Mouse (Mus musculus): Measurements from ENCODE around the gene Ppp4r1. TPM values are rescaled to one million over a fixed set of nuclear protein-coding genes. Genes with fewer than 3 reads are reported as not detected.
A peak's percentile ranks its signal among the peaks of the same experiment; 100 is the strongest.

Gene Ppp4r1
- polyA plus RNA-seq, 1 experiment from 2014 or later = 21.2 TPM

DNA sequence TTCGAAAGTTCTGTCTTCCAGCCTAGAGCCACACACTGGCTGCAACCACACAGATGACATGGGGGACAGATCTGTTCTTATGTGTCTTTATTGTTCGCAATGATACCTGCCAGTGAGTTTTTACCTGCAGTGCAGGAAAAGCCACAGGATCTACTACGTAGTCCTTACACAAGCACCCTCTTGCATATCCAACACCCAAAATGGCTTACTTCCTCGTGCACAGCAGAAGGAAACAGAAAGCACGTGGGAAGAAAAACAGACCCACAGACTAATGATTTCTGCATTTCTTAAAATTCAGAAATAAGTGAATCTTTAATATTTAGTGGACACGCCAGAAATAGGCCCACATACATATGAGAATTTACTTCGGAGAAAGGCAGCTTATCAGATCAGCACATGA lies 32.6 kb upstream of the Ppp4r1 start:
- no peak for ATAC-seq

DNA sequence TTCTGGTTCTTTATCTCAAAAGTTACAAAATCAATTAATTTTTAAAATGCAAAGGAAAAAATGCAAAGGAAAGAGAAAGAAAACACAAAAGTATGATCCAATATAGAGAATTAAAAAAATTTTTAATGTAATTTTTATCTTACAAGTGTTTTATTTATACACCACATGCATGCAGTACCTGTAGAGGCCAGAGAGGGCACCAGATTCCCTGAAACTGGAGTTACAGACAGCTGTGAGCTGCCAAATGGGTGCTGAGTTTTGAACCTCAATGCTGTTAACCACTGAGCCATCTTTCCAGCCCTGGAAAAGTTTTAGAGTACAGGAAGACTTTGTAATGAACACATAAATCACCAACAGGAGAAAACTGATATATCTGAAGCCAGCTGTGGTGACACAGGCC lies 32.1 kb upstream of the Ppp4r1 start:
- Histone ChIP-seq H3K9me3 (ENCODE audit: low read length) (0 out of 2 replicates have a peak, but pooled peaks cover 3% of the 10 kb centered on the region), H3K27ac (ENCODE audit: low read length) (no peak overlapping the region), H3K4me1 (ENCODE audit: insufficient read depth, low read depth, low read length) (no peaks in the 10 kb centered on the region), H3K36me3 (ENCODE audit: insufficient read depth, low read length) (no peaks in the 10 kb centered on the region), H3K9ac (replicated peaks; ENCODE audit: low read depth) (no peak overlapping the region), H3K4me2 (replicated peaks; ENCODE audit: low read depth, low read length) (no peak overlapping the region), H3K4me3 (ENCODE audit: low read depth, low read length) (no peak overlapping the region), H3K27me3 (replicated peaks; ENCODE audit: insufficient read depth, low read length) (no peaks in the 10 kb centered on the region)
- no peak for ATAC-seq
- DNase-seq (ENCODE audit: low spot score) = no peak
- TF ChIP-seq EP300 (IDR thresholded peaks at IDR 0.05) (no peak), CTCF (IDR thresholded peaks at IDR 0.05) (peak; percentile 50)

More for the DNA sequence above, 32.6 kb upstream of the Ppp4r1 start:
- TF ChIP-seq CTCF (IDR thresholded peaks at IDR 0.05) (no peak), EP300 (IDR thresholded peaks at IDR 0.05) (no peak)
- no peaks in the 10 kb centered on the region for H3K36me3 ChIP-seq (ENCODE audit: insufficient read depth, low read length)
- H3K9me3 ChIP-seq (ENCODE audit: low read length) = 0 out of 2 replicates have a peak, but pooled peaks cover 3% of the 10 kb centered on the region
- 93% methylated on average over 7 of the region's 7 CpGs for WGBS
- H3K27ac ChIP-seq (ENCODE audit: low read length) = no peak overlapping the region
- H3K4me2 ChIP-seq (replicated peaks; ENCODE audit: low read depth, low read length) = no peak overlapping the region
- DNase-seq (ENCODE audit: low spot score) = no peak
- H3K4me1 ChIP-seq (ENCODE audit: insufficient read depth, low read depth, low read length) = no peaks in the 10 kb centered on the region
- H3K9ac ChIP-seq (replicated peaks; ENCODE audit: low read depth) = no peak overlapping the region
- no peak overlapping the region for H3K4me3 ChIP-seq (ENCODE audit: low read depth, low read length)
- H3K27me3 ChIP-seq (replicated peaks; ENCODE audit: insufficient read depth, low read length) = no peaks in the 10 kb centered on the region

DNA sequence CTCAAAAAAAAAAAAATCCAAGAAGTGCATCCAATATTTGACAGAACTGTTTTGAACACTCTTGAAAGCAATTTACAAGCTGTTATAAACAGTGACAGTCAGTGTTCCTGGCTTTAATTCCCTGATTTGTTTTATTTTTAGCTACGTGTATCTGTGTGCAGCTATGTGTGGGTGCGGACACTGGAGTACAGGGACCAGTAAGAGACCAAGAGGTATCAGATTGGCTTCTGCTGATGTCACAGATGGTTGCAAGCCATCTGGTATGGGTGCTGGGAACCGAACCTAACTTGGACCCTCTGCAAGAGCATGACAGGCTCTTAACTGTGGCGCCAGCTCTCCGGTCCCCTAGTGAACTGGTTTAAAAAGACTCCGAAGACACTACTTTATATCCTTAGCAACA lies 29.2 kb upstream of the Ppp4r1 start:
- 0 out of 2 replicates have a peak, but pooled peaks cover 3% of the 10 kb centered on the region for H3K9me3 ChIP-seq (ENCODE audit: low read length)
- H3K9ac ChIP-seq (replicated peaks; ENCODE audit: low read depth) = no peak overlapping the region
- ATAC-seq = no peak
- no peak for DNase-seq (ENCODE audit: low spot score)
- TF ChIP-seq CTCF (IDR thresholded peaks at IDR 0.05) (no peak), EP300 (IDR thresholded peaks at IDR 0.05) (no peak)
- 90% methylated on average over 6 of the region's 6 CpGs for WGBS
- no peak overlapping the region for H3K4me3 ChIP-seq (ENCODE audit: low read depth, low read length)
- no peaks in the 10 kb centered on the region for H3K27me3 ChIP-seq (replicated peaks; ENCODE audit: insufficient read depth, low read length)
- H3K27ac ChIP-seq (ENCODE audit: low read length) = no peak overlapping the region
- H3K4me1 ChIP-seq (ENCODE audit: insufficient read depth, low read depth, low read length) = no peaks in the 10 kb centered on the region
- no peak overlapping the region for H3K4me2 ChIP-seq (replicated peaks; ENCODE audit: low read depth, low read length)
- no peaks in the 10 kb centered on the region for H3K36me3 ChIP-seq (ENCODE audit: insufficient read depth, low read length)

DNA sequence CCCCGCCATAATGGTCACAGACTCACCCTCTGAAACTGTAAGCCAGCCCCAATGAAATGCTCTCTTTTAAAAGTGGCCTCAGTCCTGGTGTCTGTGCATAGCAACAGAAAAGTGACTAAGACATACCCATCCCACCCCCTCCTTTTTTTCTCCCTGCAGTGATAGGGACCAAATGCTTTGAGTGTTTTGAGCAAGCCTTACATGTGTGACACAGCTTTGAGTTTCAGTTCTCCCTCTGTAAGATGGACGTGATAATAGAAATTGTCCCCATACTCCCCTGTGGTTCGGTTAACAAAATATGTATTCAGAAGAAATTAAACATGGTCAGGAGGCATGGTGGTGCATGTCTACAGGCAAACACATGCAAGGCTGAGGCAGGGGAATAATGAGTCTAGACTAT lies 26.5 kb upstream of the Ppp4r1 start:
- Histone ChIP-seq H3K36me3 (ENCODE audit: insufficient read depth, low read length) (no peaks in the 10 kb centered on the region; the same call in 1 of the 2 replicates), H3K9me3 (ENCODE audit: low read length) (no peaks in the 10 kb centered on the region), H3K4me2 (replicated peaks; ENCODE audit: low read depth, low read length) (no peak overlapping the region), H3K4me1 (ENCODE audit: insufficient read depth, low read depth, low read length) (no peaks in the 10 kb centered on the region), H3K27ac (ENCODE audit: low read length) (no peak overlapping the region), H3K4me3 (ENCODE audit: low read depth, low read length) (no peak overlapping the region), H3K27me3 (replicated peaks; ENCODE audit: insufficient read depth, low read length) (no peaks in the 10 kb centered on the region), H3K9ac (replicated peaks; ENCODE audit: low read depth) (no peak overlapping the region)
- TF ChIP-seq CTCF (IDR thresholded peaks at IDR 0.05) (no peak), EP300 (IDR thresholded peaks at IDR 0.05) (no peak)
- 93% methylated on average over 3 of the region's 3 CpGs for WGBS
- ATAC-seq (no peak), DNase-seq (ENCODE audit: low spot score) (no peak)

DNA sequence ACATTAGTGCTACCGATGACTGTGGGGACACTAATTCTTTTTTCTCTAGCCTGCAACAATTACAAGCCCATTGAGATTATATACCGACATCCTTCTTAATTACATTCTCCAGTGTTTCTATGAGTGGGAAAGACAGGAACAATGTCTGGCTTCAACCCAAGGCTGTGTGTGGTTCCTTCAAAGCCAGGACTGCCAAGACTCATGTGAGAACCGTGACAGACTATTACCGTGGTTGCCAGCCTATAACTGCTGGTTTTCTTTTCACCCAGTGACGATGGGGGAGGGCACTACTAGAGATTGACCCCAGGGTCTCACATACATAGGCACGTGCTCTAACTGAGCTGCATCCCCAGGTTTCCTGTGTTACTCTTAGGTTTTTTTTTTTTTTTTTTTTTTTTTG lies 25.2 kb upstream of the Ppp4r1 start:
- H3K4me2 ChIP-seq (replicated peaks; ENCODE audit: low read depth, low read length) = no peak overlapping the region
- no peaks in the 10 kb centered on the region for H3K9me3 ChIP-seq (ENCODE audit: low read length)
- H3K27me3 ChIP-seq (replicated peaks; ENCODE audit: insufficient read depth, low read length) = no peaks in the 10 kb centered on the region
- H3K27ac ChIP-seq (ENCODE audit: low read length) = no peak overlapping the region
- no peak; the same call in 1 of the 2 replicates for ATAC-seq
- DNase-seq (ENCODE audit: low spot score) = peak; percentile 24
- H3K4me3 ChIP-seq (ENCODE audit: low read depth, low read length) = no peak overlapping the region
- H3K36me3 ChIP-seq (ENCODE audit: insufficient read depth, low read length) = no peaks in the 10 kb centered on the region; the same call in 1 of the 2 replicates
- H3K4me1 ChIP-seq (ENCODE audit: insufficient read depth, low read depth, low read length) = no peaks in the 10 kb centered on the region
- TF ChIP-seq EP300 (IDR thresholded peaks at IDR 0.05) = no peak
- no peak for TF ChIP-seq CTCF (IDR thresholded peaks at IDR 0.05)
- 49% methylated on average over 6 of the region's 6 CpGs for WGBS
- H3K9ac ChIP-seq (replicated peaks; ENCODE audit: low read depth) = no peak overlapping the region

DNA sequence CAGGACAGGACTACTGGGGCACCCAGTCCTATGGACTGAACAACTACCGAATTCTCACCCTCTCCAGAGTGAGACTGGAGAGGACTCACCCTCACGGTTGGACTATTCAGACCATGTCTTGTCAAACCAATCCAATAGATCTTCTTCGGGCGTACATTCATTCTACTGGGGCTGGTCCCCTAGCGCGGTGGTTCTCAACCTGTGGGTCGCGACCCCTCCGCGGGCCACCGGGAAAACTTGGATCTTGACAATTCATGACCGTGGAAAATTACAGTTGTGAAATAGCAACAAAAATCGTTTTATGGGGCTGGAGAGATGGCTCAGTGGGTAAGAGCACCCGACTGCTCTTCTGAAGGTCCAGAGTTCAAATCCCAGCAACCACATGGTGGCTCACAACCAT lies 19.2 kb upstream of the Ppp4r1 start:
- ATAC-seq (no peak), DNase-seq (ENCODE audit: low spot score) (no peak)
- H3K36me3 ChIP-seq (ENCODE audit: insufficient read depth, low read length) = no peaks in the 10 kb centered on the region; the same call in 1 of the 2 replicates
- no peaks in the 10 kb centered on the region for H3K4me1 ChIP-seq (ENCODE audit: insufficient read depth, low read depth, low read length)
- H3K9me3 ChIP-seq (ENCODE audit: low read length) = no peaks in the 10 kb centered on the region
- no peak overlapping the region for H3K4me2 ChIP-seq (replicated peaks; ENCODE audit: low read depth, low read length)
- H3K27me3 ChIP-seq (replicated peaks; ENCODE audit: insufficient read depth, low read length) = no peaks in the 10 kb centered on the region
- H3K4me3 ChIP-seq (ENCODE audit: low read depth, low read length) = no peak overlapping the region
- 95% methylated on average over 14 of the region's 14 CpGs for WGBS
- no peak overlapping the region for H3K27ac ChIP-seq (ENCODE audit: low read length)
- TF ChIP-seq EP300 (IDR thresholded peaks at IDR 0.05) = no peak
- no peak for TF ChIP-seq CTCF (IDR thresholded peaks at IDR 0.05)
- no peak overlapping the region for H3K9ac ChIP-seq (replicated peaks; ENCODE audit: low read depth)

DNA sequence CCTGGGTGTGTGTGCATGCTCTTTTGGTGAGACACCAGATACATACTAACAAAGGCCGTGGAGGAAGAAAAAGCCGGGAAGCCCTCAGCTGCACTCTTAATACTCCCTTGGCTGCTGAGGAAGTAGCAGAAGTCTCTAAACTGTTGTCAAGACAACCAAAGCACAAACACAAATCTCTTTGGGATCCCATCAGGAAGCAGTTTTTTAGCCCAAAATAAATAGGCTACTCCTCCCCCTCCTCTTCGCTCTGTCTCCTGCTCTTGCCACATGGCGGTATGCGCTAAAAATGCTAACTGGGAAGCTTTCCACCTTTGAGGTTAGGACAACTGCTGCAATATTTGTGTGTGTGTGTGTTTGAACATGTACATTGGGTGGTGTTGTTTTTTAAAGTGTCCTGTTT lies 13.9 kb upstream of the Ppp4r1 start:
- ATAC-seq (peak; percentile 31), DNase-seq (ENCODE audit: low spot score) (peak; percentile 75)

More for the DNA sequence above, 13.9 kb upstream of the Ppp4r1 start:
- peaks cover 8% of the 10 kb centered on the region; the same call in 1 of the 2 replicates for H3K4me1 ChIP-seq (ENCODE audit: insufficient read depth, low read depth, low read length)
- no peak overlapping the region for H3K4me3 ChIP-seq (ENCODE audit: low read depth, low read length)
- H3K4me2 ChIP-seq (replicated peaks; ENCODE audit: low read depth, low read length) = no peak overlapping the region
- H3K27me3 ChIP-seq (replicated peaks; ENCODE audit: insufficient read depth, low read length) = no peaks in the 10 kb centered on the region
- no peak overlapping the region for H3K27ac ChIP-seq (ENCODE audit: low read length)
- WGBS = 48% methylated on average over 5 of the region's 5 CpGs
- H3K9ac ChIP-seq (replicated peaks; ENCODE audit: low read depth) = no peak overlapping the region
- H3K36me3 ChIP-seq (ENCODE audit: insufficient read depth, low read length) = no peaks in the 10 kb centered on the region
- TF ChIP-seq CTCF (IDR thresholded peaks at IDR 0.05) (no peak), EP300 (IDR thresholded peaks at IDR 0.05) (no peak)
- H3K9me3 ChIP-seq (ENCODE audit: low read length) = no peaks in the 10 kb centered on the region

All from lung, postnatal 0 days (tissue).